Mouse (Mus musculus) heart, embryonic 12.5 days (tissue): ENCODE measurements around the gene Ptch1. TPM values are rescaled to one million over a fixed set of nuclear protein-coding genes. Genes with fewer than 3 reads are reported as not detected.

Experiments
- ATAC-seq: fragments of 200-750 bp; cut with Nextera tagmentation; 2 replicates; pipeline ENCODE4 v1.8.0; 2017; ENCODE audit warnings: moderate TSS enrichment, moderate library complexity; ENCODE audit not compliant: insufficient number of reproducible peaks, low FRiP score
- H3K27ac ChIP-seq: fragments of 300-500 bp; sonication (generic); 2 replicates; pipeline ENCODE4 v1.5.1; 2016; ENCODE audit warnings: mild to moderate bottlenecking, moderate library complexity; ENCODE audit not compliant: poor library complexity, severe bottlenecking
- H3K27me3 ChIP-seq: fragments of 300-500 bp; sonication (generic); replicated peaks from 2 replicates; pipeline ENCODE4 v1.6.1; 2016; ENCODE audit warnings: mild to moderate bottlenecking, moderate library complexity
- H3K36me3 ChIP-seq: fragments of 300-500 bp; sonication (generic); 2 replicates; pipeline ENCODE4 v1.6.1; 2016; ENCODE audit warnings: mild to moderate bottlenecking, moderate library complexity
- H3K4me1 ChIP-seq: fragments of 300-500 bp; sonication (generic); replicated peaks from 2 replicates; pipeline ENCODE4 v1.6.1; 2016; ENCODE audit warnings: mild to moderate bottlenecking
- H3K4me2 ChIP-seq: fragments of 300-500 bp; sonication (generic); 2 replicates; pipeline ENCODE4 v1.6.1; 2016; ENCODE audit warnings: mild to moderate bottlenecking, moderate library complexity
- H3K4me3 ChIP-seq: fragments of 300-500 bp; sonication (generic); 2 replicates; pipeline ENCODE4 v1.5.1; 2016; ENCODE audit warnings: mild to moderate bottlenecking
- H3K9ac ChIP-seq: fragments of 300-500 bp; sonication (generic); 2 replicates; pipeline ENCODE4 v1.6.1; 2016; ENCODE audit warnings: mild to moderate bottlenecking, moderate library complexity
- H3K9me3 ChIP-seq: fragments of 300-500 bp; sonication (generic); replicated peaks from 2 replicates; pipeline ENCODE4 v1.6.1; 2016; ENCODE audit warnings: mild to moderate bottlenecking, moderate library complexity
- WGBS: fragments of 180-500 bp; shearing (Covaris S2); methylation state at CpG from one replicate; pipeline ENCODE4 v1.1.7; 2016; 5-methylcytosine and 5-hydroxymethylcytosine counted together
- polyA plus RNA-seq: library from polyadenylated mRNA; unstranded; fragments of >200 nt; fragmentation: Nextera tagmentation; extraction: Ambion mirVana; gene quantifications from 2 replicates; pipeline ENCODE4 v1.2.1, GENCODE M21; 2016

Gene Ptch1
- polyA plus RNA-seq, 1 experiment from 2014 or later, result 6.4 TPM

DNA sequence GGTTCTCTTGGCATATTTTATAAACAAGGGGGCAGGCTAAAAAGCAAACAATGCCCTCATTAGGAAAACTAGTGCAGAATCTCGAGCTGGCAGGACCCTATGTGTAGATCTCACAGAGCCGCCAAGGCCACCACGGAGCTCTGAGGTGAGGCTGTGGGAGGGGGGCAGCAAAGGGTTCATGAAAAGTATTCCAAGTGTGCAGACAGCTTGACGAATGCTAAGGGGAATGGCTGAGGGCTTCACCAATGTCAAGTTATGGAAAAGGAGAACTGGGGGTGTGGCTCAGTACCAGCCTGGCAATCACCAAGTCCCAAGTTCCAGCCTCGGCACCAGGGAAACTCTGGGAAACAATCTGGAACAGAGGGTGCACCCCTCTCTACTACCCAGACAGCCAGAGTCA lies 24.2 kb downstream of the Ptch1 start:
- H3K36me3 ChIP-seq, result peaks cover 19% of the 10 kb centered on the region
- peaks cover 60% of the 10 kb centered on the region for H3K4me1 ChIP-seq
- H3K9me3 ChIP-seq, result no peaks in the 10 kb centered on the region
- H3K27me3 ChIP-seq, result no peaks in the 10 kb centered on the region
- ATAC-seq, result no peak
- no peak overlapping the region for H3K4me3 ChIP-seq
- 23% methylated on average over 5 of the region's 5 CpGs for WGBS
- H3K27ac ChIP-seq, result peak overlapping the region; percentile 18; the same call in 1 of the 2 replicates
- H3K9ac ChIP-seq, result 0 out of 2 replicates have a peak overlapping the region, but pooled peaks have one; percentile 20
- H3K4me2 ChIP-seq, result 0 out of 2 replicates have a peak overlapping the region, but pooled peaks have one; percentile 2

DNA sequence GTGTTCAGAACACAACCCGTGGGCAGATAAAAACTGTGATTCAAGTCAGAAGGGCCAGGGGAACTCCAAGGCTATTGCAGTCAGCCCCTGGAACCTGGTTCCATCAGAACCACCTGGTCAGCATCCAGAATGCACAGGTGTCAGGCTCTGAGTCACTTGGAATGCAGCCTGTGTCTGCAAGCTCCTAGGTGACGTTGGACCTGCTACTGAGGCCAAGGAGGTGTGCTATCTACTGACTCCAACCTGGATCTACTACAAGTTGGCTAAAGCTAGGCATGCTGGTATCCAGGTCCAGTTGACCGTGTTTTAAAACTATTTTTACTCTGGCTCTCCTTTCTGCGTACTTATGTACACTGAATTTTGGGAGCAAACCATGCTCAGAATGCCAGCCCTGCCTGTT lies 24.8 kb downstream of the Ptch1 start:
- H3K27ac ChIP-seq, result peak overlapping the region; percentile 18
- no peak for ATAC-seq
- no peak overlapping the region for H3K9ac ChIP-seq
- peaks cover 57% of the 10 kb centered on the region for H3K4me1 ChIP-seq
- H3K9me3 ChIP-seq, result no peaks in the 10 kb centered on the region
- H3K4me2 ChIP-seq, result no peak overlapping the region
- H3K27me3 ChIP-seq, result no peaks in the 10 kb centered on the region
- no peak overlapping the region for H3K4me3 ChIP-seq
- WGBS, result 62% methylated on average over 4 of the region's 4 CpGs
- H3K36me3 ChIP-seq, result peaks cover 19% of the 10 kb centered on the region

DNA sequence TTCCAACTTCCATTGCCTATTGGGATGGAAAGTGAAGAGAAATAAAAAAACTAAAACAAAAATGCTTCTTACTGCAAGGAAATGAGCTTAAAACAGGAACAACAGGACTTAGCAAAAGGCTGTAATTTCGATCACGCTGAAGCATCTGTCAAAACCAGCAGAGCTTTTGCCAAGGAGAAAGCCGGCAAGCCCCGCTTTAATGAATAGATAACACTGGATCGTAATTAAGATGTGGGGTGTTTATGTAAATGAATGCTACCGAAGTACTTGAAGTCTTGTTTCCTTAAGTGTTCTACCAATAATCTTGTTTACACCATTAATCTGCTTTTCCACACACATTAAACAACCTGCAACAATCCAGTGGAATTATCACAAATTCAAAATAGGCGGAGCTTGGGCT lies 28.1 kb downstream of the Ptch1 start:
- H3K9ac ChIP-seq, result no peak overlapping the region
- no peak overlapping the region for H3K27ac ChIP-seq
- no peak for ATAC-seq
- no peak overlapping the region for H3K4me2 ChIP-seq
- no peak overlapping the region for H3K4me3 ChIP-seq
- WGBS, result 80% methylated on average over 7 of the region's 7 CpGs
- no peaks in the 10 kb centered on the region for H3K27me3 ChIP-seq
- peaks cover 33% of the 10 kb centered on the region for H3K4me1 ChIP-seq
- H3K9me3 ChIP-seq, result no peaks in the 10 kb centered on the region
- H3K36me3 ChIP-seq, result peaks cover 42% of the 10 kb centered on the region

DNA sequence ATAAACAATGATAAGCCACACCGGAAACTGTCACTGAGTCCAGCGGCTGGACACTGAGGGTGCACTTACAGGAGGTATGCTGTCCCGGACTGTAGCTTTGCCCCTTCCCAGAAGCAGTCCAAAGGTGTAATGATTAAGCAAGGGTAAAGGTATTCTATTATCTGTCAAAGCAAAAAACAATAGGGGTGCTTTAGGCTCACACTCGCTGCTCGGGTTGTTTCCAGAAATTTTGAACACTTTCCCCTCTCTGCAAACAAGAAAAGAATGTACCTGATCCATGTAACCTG lies 28.5 kb downstream of the Ptch1 start:
- H3K9me3 ChIP-seq, result no peaks in the 10 kb centered on the region
- H3K27me3 ChIP-seq, result no peaks in the 10 kb centered on the region
- H3K36me3 ChIP-seq, result peaks cover 44% of the 10 kb centered on the region
- no peak overlapping the region for H3K4me2 ChIP-seq
- H3K4me3 ChIP-seq, result no peak overlapping the region
- 63% methylated on average over 5 of the region's 5 CpGs for WGBS
- H3K27ac ChIP-seq, result no peak overlapping the region
- ATAC-seq, result no peak
- H3K9ac ChIP-seq, result no peak overlapping the region
- peaks cover 30% of the 10 kb centered on the region for H3K4me1 ChIP-seq

DNA sequence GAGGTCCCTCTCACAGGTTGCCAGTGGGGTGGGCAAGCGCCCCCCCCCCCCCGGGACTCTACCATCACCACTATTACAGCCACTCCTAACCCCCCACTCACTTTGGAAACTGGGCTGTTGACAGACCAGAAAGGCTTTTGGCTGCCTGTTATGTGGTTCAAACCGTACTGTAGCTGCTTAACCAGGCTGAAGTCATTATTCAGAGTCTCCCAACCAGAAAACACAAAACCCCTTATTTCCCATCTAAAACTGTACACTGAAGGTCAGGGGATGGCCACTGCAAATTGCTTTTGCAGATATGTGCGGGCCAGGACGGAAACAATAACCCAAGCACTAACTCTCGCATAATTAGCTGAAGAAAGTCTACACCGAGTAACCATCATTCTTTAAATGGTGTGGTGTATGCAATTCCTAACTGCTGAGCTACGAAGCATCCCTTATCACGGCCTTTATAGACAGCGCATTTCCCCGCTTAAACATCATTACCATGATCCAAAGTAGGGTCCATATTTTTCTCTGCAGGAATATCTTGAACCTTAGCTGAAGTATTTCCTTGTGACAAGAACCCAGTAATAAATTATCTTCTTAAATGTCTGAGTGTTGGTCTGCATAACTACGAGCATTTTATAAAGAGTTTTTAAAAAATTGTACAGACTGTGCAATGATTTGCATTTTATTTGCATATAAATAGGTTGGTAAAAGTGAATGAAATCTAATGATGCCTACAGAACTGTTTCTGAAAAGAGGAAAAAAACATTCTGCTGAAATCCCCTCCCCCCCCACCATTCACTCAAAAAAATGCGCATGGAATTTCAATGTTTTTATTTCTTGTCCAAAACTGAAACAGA lies 29.1 kb downstream of the Ptch1 start:
- Histone ChIP-seq H3K4me2 (no peak overlapping the region), H3K27ac (no peak overlapping the region), H3K9me3 (no peaks in the 10 kb centered on the region), H3K36me3 (peaks cover 50% of the 10 kb centered on the region), H3K4me3 (no peak overlapping the region), H3K27me3 (no peaks in the 10 kb centered on the region), H3K4me1 (peaks cover 24% of the 10 kb centered on the region), H3K9ac (no peak overlapping the region)
- 74% methylated on average over 13 of the region's 13 CpGs for whole genome bisulfite sequencing
- no peak for ATAC-seq

DNA sequence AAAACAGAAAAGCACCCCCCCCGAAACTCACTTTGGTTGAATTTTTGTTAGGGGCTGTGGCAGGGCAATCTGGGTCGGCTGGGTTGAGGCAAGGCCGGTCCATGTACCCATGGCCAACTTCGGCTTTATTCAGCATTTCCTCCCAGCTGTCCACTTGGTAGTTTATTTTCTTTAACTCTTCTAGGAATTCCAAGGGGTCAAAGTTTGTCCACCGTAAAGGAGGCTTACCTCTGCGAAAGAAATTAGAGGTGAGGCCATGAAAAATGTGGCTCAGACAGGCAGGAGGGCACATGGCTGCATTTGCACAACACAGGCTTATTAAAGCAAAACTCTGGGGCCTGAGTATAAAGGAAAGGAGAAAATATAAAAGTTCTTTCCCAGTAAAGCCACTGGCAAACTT lies 29.9 kb downstream of the Ptch1 start:
- Histone ChIP-seq H3K4me3 (no peak overlapping the region), H3K4me1 (peaks cover 15% of the 10 kb centered on the region), H3K9me3 (no peaks in the 10 kb centered on the region), H3K27me3 (no peaks in the 10 kb centered on the region), H3K4me2 (no peak overlapping the region), H3K9ac (no peak overlapping the region), H3K36me3 (peaks cover 59% of the 10 kb centered on the region), H3K27ac (no peak overlapping the region)
- 84% methylated on average over 6 of the region's 6 CpGs for WGBS
- ATAC-seq, result no peak

DNA sequence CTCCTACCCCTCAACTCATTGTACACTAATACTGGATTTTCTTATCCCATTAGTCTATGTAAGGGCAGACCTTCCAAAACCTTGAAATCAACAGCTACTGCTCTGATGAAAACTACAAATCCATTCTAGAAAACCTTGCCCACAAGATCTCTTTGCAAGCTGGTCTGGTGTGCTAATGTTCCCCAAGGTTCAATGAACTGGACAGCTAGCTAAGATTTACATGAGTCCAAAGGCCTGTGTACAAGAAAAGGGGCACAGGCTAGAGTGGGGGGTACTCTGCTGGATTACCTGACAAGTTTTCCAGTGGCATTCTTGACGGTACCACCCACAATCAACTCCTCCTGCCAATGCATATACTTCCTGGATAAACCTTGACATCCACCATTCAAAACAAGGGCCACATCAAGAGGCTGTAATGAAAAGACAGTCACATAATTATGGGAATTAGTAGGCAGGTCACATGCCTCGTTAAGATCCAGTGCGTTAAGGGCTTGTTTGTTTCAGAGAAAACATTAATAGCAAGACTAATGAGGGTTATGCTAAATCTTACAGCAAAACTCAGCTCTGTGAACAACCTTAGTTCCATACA lies 30.5 kb downstream of the Ptch1 start:
- H3K9ac ChIP-seq, result no peak overlapping the region
- H3K27me3 ChIP-seq, result no peaks in the 10 kb centered on the region
- no peak overlapping the region for H3K4me3 ChIP-seq
- ATAC-seq, result no peak
- H3K4me1 ChIP-seq, result peaks cover 14% of the 10 kb centered on the region
- no peak overlapping the region for H3K4me2 ChIP-seq
- no peak overlapping the region for H3K27ac ChIP-seq
- peaks cover 63% of the 10 kb centered on the region for H3K36me3 ChIP-seq
- no peaks in the 10 kb centered on the region for H3K9me3 ChIP-seq
- 87% methylated on average over 3 of the region's 3 CpGs for whole genome bisulfite sequencing

DNA sequence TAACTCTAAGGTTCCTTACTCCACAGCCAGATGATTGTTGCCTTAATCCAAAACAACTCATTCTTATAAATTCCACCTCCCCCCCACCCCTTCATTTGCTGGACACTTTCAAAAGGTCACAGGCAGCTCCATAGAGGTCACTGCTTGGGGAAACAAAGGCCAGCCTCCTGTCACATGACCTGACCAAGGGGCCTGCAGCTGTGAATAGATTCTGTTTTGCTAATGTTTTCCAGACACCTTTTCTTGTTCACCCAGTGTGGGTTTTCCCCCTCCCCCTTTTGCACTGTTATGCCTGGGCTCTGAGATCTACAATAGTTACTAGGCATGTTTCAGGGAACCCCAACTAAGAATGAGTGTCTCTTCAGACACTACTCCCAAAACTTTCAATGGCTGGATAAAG lies 31.9 kb downstream of the Ptch1 start:
- Histone ChIP-seq H3K36me3 (peaks cover 74% of the 10 kb centered on the region), H3K27me3 (no peaks in the 10 kb centered on the region), H3K4me2 (no peak overlapping the region), H3K4me1 (peaks cover 14% of the 10 kb centered on the region), H3K4me3 (no peak overlapping the region), H3K9me3 (no peaks in the 10 kb centered on the region), H3K9ac (no peak overlapping the region), H3K27ac (no peak overlapping the region)
- ATAC-seq, result no peak

GRCm38 (mm10) chr13:63540584-63540983 lies 32.8 kb downstream of the Ptch1 start:
- peaks cover 14% of the 10 kb centered on the region for H3K4me1 ChIP-seq
- H3K9ac ChIP-seq, result no peak overlapping the region
- no peak overlapping the region for H3K4me2 ChIP-seq
- ATAC-seq, result no peak
- H3K4me3 ChIP-seq, result no peak overlapping the region
- no peaks in the 10 kb centered on the region for H3K27me3 ChIP-seq
- H3K9me3 ChIP-seq, result no peaks in the 10 kb centered on the region
- peaks cover 80% of the 10 kb centered on the region for H3K36me3 ChIP-seq
- no peak overlapping the region for H3K27ac ChIP-seq
- 87% methylated on average over 12 of the region's 12 CpGs for WGBS

GRCm38 (mm10) chr13:63534981-63535380 lies 38.4 kb downstream of the Ptch1 start:
- Histone ChIP-seq H3K27ac (no peak overlapping the region), H3K9me3 (no peaks in the 10 kb centered on the region), H3K4me1 (no peaks in the 10 kb centered on the region), H3K9ac (no peak overlapping the region), H3K4me3 (no peak overlapping the region), H3K4me2 (no peak overlapping the region), H3K27me3 (no peaks in the 10 kb centered on the region), H3K36me3 (peaks cover 100% of the 10 kb centered on the region)
- ATAC-seq, result no peak
- 88% methylated on average over 4 of the region's 4 CpGs for WGBS

GRCm38 (mm10) chr13:63530857-63531256 lies 42.5 kb downstream of the Ptch1 start:
- H3K4me2 ChIP-seq, result no peak overlapping the region
- H3K9ac ChIP-seq, result no peak overlapping the region
- no peak overlapping the region for H3K27ac ChIP-seq
- no peaks in the 10 kb centered on the region for H3K27me3 ChIP-seq
- H3K9me3 ChIP-seq, result no peaks in the 10 kb centered on the region
- WGBS, result 86% methylated on average over 9 of the region's 9 CpGs
- H3K4me1 ChIP-seq, result peaks cover 22% of the 10 kb centered on the region
- peaks cover 83% of the 10 kb centered on the region for H3K36me3 ChIP-seq
- no peak overlapping the region for H3K4me3 ChIP-seq
- no peak for ATAC-seq

DNA sequence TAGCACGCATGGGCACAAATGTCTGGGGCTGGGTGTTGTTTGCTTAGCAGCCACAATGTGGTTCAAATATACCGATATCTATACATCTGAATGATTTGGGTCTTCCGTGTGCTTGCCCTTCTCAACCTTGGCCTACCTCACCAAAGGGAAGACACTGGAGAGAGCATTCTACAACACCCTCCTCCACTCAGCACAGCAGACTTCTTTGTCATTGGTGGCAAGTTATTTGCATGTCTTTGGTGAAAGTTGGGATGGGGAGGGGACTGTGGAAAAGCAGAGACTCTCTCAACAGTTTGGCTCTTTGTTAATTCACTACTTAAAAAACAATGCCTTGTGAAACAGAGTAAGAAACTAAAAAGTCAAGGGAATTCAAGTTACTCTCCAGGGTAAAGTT lies 43.0 kb downstream of the Ptch1 start:
- Histone ChIP-seq H3K36me3 (peaks cover 83% of the 10 kb centered on the region), H3K9me3 (no peaks in the 10 kb centered on the region), H3K27ac (no peak overlapping the region), H3K9ac (no peak overlapping the region), H3K4me3 (no peak overlapping the region), H3K4me1 (peaks cover 26% of the 10 kb centered on the region), H3K4me2 (no peak overlapping the region), H3K27me3 (no peaks in the 10 kb centered on the region)
- 73% methylated on average over 3 of the region's 3 CpGs for WGBS
- no peak for ATAC-seq
